Mouse (Mus musculus) bone marrow, adult 2 months (tissue): ENCODE measurements around the gene Opa3.

Experiments used
- CTCF ChIP-seq: fragments of 200-500 bp; IDR thresholded peaks from 2 replicates; pipeline ENCODE4 v1.5.1; 2011; ENCODE audit warnings: low read length, control low read depth; ENCODE audit not compliant: control insufficient read depth, insufficient read depth
- POLR2A ChIP-seq: fragments of 200-500 bp; IDR thresholded peaks from 2 replicates; pipeline ENCODE4 v1.6.1; 2011; ENCODE audit warnings: low read depth, mild to moderate bottlenecking, control low read depth, low read length, borderline replicate concordance; ENCODE audit not compliant: control insufficient read depth

GRCm38 (mm10) chr7:19283406-19283804 is 55.3 kb downstream of the Opa3 start:
- TF ChIP-seq CTCF: no peak
- no peak for TF ChIP-seq POLR2A
